Mouse (Mus musculus) heart, postnatal 0 days (tissue): ENCODE results near the gene Scube3.

Source experiments
- CTCF ChIP-seq: IDR thresholded peaks from 2 replicates; pipeline ENCODE4 v1.5.1; 2016; ENCODE audit warnings: antibody characterized with exemption, control low read depth, low read depth
- EP300 ChIP-seq: IDR thresholded peaks from 2 replicates; pipeline ENCODE4 v1.6.1; 2016; ENCODE audit warnings: antibody characterized with exemption, low read depth

DNA sequence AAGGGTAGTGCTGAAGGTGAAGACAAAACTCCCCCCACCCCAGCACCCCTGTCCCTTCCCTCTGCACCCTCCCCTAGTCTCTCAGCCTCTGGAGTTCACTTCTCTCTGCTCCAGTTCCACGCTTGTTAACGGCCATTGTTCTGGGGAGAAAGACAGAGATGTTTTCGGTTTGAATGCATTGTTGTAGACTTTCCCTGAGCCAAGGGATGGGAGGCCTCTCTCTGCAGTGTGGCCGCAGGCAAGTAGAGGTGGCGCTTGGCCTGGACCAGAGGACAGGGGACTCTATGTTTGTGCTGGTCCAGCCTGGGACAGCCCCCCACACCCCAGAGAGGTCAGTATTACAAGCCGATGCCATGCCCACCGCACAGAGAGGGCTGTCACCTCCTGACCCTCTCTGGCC is 18.3 kb upstream of the Scube3 start:
- TF ChIP-seq CTCF, result no peak
- TF ChIP-seq EP300, result no peak
